20 mouse cellular contexts compared by ENCODE assay signal in the genomic region with DNA sequence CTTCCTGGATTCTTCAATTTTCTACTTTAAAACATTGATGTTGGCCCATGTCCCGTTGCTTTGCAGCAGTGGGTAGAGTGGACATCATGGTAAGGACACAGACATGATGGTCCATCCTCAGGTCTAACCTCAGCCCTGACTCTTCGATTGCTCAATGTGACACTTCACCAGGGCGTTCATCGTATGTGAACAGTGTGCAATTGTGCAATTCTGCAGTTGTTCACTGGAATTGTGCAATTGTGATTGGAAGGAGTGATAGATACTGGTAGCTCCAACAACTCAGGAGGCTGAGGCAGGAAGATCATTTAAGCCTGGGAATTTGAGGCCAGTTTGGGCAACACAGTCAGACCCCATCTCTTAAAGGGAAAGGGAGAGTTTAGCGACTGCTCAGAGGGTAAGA.
DNase-seq lines count a peak whose midpoint lies in the region; ATAC-seq and TF ChIP-seq lines count a peak whose summit lies in the region.
"Had no signal": no experiment of that assay in that cellular context is flagged by ENCODE, and none has a peak within 500 bp of the region (broad histone marks: within the 10 kb centered on the region; RNA-seq: fewer than 3 reads in every experiment).

No protein-coding gene starts in this region.

- no peak for TF ChIP-seq CTCF in kidney, postnatal 0 days (IDR thresholded peaks at IDR 0.05; ENCODE audit: low read depth)

- no peaks in the 10 kb centered on the region for H3K27me3 ChIP-seq in embryonic facial prominence, embryonic 15.5 days
- H3K27me3 ChIP-seq in embryonic facial prominence, embryonic 10.5 days (replicated peaks; ENCODE audit: low read depth, poor library complexity, severe bottlenecking), result no peaks in the 10 kb centered on the region
- no peaks in the 10 kb centered on the region for H3K27me3 ChIP-seq in kidney, postnatal 0 days (ENCODE audit: insufficient read depth, low read length)
- H3K27me3 ChIP-seq: embryonic facial prominence, embryonic 12.5 days; liver, embryonic 12.5 days; neural tube, embryonic 15.5 days had no signal

- H3K4me2 ChIP-seq in embryonic facial prominence, embryonic 15.5 days (replicated peaks), result no peak overlapping the region
- H3K4me2 ChIP-seq in kidney, postnatal 0 days (ENCODE audit: low read length), result no peak overlapping the region
- H3K4me2 ChIP-seq: embryonic facial prominence, embryonic 12.5 days; liver, embryonic 12.5 days; midbrain, embryonic 11.5 days; neural tube, embryonic 15.5 days had no signal

- peaks cover 41% of the 10 kb centered on the region for H3K4me1 ChIP-seq in embryonic facial prominence, embryonic 15.5 days
- H3K4me1 ChIP-seq in embryonic facial prominence, embryonic 10.5 days, result peaks cover 18% of the 10 kb centered on the region
- peaks cover 32% of the 10 kb centered on the region for H3K4me1 ChIP-seq in kidney, postnatal 0 days (replicated peaks; ENCODE audit: insufficient read depth, low read length)

- peak overlapping the region; percentile 40; the same call in 1 of the 2 replicates for H3K27ac ChIP-seq in embryonic facial prominence, embryonic 15.5 days (replicated peaks)
- no peak overlapping the region for H3K27ac ChIP-seq in embryonic facial prominence, embryonic 10.5 days (replicated peaks)
- H3K27ac ChIP-seq in kidney, postnatal 0 days, result peak overlapping the region; percentile 92
- H3K27ac ChIP-seq: heart, adult 2 months; liver, embryonic 12.5 days had no signal

- 86% methylated on average over 5 of the region's 5 CpGs for WGBS in embryonic facial prominence, embryonic 15.5 days
- 94% methylated on average over 5 of the region's 5 CpGs for WGBS in embryonic facial prominence, embryonic 10.5 days
- WGBS in kidney, postnatal 0 days, result 85% methylated on average over 5 of the region's 5 CpGs

- H3K36me3 ChIP-seq in embryonic facial prominence, embryonic 15.5 days, result no peaks in the 10 kb centered on the region
- H3K36me3 ChIP-seq in embryonic facial prominence, embryonic 10.5 days (replicated peaks), result no peaks in the 10 kb centered on the region
- H3K36me3 ChIP-seq in kidney, postnatal 0 days (ENCODE audit: insufficient read depth, low read length), result no peaks in the 10 kb centered on the region
- H3K36me3 ChIP-seq: embryonic facial prominence, embryonic 12.5 days; liver, embryonic 12.5 days; neural tube, embryonic 15.5 days had no signal

- no peak overlapping the region for H3K9ac ChIP-seq in embryonic facial prominence, embryonic 15.5 days
- H3K9ac ChIP-seq in kidney, postnatal 0 days (ENCODE audit: low read depth, low read length), result no peak overlapping the region
- H3K9ac ChIP-seq: embryonic facial prominence, embryonic 12.5 days; liver, embryonic 12.5 days; neural tube, embryonic 15.5 days had no signal

- ATAC-seq in embryonic facial prominence, embryonic 15.5 days (ENCODE audit: insufficient number of reproducible peaks, low FRiP score, low TSS enrichment, low read depth), result no peak
- no peak for ATAC-seq in kidney, postnatal 0 days (replicated peaks; ENCODE audit: low FRiP score, low read depth)
- ATAC-seq in common myeloid progenitor, adult 5-6 weeks (replicated peaks; ENCODE audit: low read depth, poor library complexity, severe bottlenecking), result 0 out of 2 replicates have a peak, but pooled peaks have one; percentile 16
- peak; percentile 30 for ATAC-seq in megakaryocyte progenitor cell, adult 5-6 weeks (replicated peaks; ENCODE audit: poor library complexity)
- ATAC-seq: hindbrain, postnatal 0 days; liver, embryonic 12.5 days had no signal

- H3K9me3 ChIP-seq in embryonic facial prominence, embryonic 15.5 days (replicated peaks), result no peaks in the 10 kb centered on the region
- H3K9me3 ChIP-seq in embryonic facial prominence, embryonic 10.5 days, result no peaks in the 10 kb centered on the region
- no peaks in the 10 kb centered on the region for H3K9me3 ChIP-seq in kidney, postnatal 0 days (replicated peaks; ENCODE audit: low read length)
- H3K9me3 ChIP-seq: embryonic facial prominence, embryonic 12.5 days; liver, embryonic 12.5 days; neural tube, embryonic 15.5 days had no signal

- no peak overlapping the region for H3K4me3 ChIP-seq in embryonic facial prominence, embryonic 15.5 days (replicated peaks)
- H3K4me3 ChIP-seq in embryonic facial prominence, embryonic 10.5 days, result no peak overlapping the region
- no peak overlapping the region for H3K4me3 ChIP-seq in kidney, postnatal 0 days (replicated peaks; ENCODE audit: low read depth, low read length)
- H3K4me3 ChIP-seq: embryonic facial prominence, embryonic 12.5 days; heart, adult 2 months; liver, embryonic 12.5 days; neural tube, embryonic 15.5 days had no signal

- no peak for DNase-seq in embryonic facial prominence, embryonic 10.5 days (ENCODE audit: low spot score)
- no peak for DNase-seq in kidney, postnatal 0 days (ENCODE audit: low spot score)
- DNase-seq in kidney, postnatal 36 days, result no peak
- DNase-seq in cerebellum, postnatal 10 days, result no peak
- no peak for DNase-seq in B cell, adult 2 months
- DNase-seq: adrenal gland, adult 8-10 months; cerebellum, adult 11-12 months; gastrocnemius, postnatal 10 days; heart, adult 2 months; heart, postnatal 36 days; lung, postnatal 14 days; thymus, adult 2 months had no signal

Comparison
In these comparisons a context has a peak if more than half of its experiments do, and no peak if none do; other contexts are left out.
1. ATAC-seq: peak in common myeloid progenitor, adult 5-6 weeks (single experiment) and megakaryocyte progenitor cell, adult 5-6 weeks (single experiment); none in embryonic facial prominence, embryonic 15.5 days (single experiment) and kidney, postnatal 0 days (single experiment).